Mouse (Mus musculus): Measurements from ENCODE around the gene Lbhd2. TPM values are rescaled to one million over a fixed set of nuclear protein-coding genes. Genes with fewer than 3 reads are reported as not detected.

The Lbhd2 gene
- polyA plus RNA-seq, 1 experiment = not detected

DNA sequence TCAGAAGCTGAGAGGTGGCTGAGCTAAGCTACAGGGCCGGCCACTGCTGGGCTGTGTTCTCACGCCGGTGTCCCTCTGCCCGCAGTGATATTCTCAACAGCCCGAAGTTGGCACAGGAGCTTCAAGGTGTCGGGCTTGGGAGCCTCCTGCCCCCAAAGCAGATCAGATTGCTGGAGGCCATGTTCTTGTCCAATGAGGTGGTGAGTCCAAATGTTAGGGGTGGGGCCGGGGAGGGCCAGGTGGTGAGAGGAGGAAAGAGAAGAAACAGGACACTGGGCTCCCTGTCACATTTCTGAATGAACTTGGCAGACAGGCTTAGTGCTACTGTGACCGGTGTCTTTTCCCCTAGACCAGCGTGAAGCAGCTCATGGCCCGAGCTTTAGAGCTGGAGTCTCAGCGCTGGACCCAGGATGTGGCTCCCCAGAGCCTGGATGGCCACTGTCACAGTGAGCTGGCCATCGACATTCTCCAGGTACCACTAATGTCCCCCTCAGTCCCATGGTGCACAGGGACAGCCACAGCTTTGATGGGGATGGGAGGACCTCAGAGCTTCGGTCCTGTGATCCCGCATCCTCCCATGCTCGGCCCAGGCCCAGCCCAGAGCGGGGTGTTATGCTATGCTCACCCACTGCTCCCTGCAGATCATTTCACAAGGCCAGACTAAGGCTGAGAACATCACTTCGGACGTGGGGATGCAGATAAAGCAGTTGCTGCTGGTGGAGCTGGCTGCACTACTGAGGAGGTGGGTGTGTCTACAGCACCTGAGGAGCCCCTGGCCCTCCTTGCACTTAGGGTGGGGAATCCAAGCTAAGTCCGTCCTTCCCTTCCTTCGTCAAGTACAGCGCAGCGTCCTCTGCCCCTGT, 41.5 kb downstream of the Lbhd2 start:
- TF ChIP-seq GATA1 (IDR thresholded peaks at IDR 0.05; ENCODE audit: low read length) = no peak

- TF ChIP-seq GATA1 (IDR thresholded peaks at IDR 0.05; ENCODE audit: low read length) = no peak
Measured at GRCm38 (mm10) chr12:111448931-111449705, 42.5 kb downstream of the Lbhd2 start.

GRCm38 (mm10) chr12:111450359-111450758, 43.8 kb downstream of the Lbhd2 start:
- no peak for TF ChIP-seq GATA1 (IDR thresholded peaks at IDR 0.05; ENCODE audit: low read length)

DNA sequence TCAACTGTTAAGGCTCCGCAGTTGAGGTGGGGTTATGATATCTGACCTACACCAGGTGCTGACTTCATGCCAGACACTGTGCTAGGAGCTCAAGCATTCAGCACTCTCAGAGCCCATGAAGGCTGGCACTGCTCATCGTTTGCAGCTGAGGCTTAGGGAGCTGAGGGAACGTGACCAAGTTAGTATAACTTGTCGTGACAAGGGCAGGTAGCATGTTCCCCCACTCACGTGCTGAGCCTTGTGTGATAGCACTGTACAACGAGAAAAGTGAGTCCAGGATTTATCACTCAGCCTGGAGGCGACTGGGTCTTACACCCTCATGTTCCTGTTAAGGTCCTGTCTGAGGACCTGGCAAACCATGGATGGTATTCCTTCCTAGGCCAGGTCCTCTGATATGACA, 45.0 kb downstream of the Lbhd2 start:
- no peak for TF ChIP-seq GATA1 (IDR thresholded peaks at IDR 0.05; ENCODE audit: low read length)

DNA sequence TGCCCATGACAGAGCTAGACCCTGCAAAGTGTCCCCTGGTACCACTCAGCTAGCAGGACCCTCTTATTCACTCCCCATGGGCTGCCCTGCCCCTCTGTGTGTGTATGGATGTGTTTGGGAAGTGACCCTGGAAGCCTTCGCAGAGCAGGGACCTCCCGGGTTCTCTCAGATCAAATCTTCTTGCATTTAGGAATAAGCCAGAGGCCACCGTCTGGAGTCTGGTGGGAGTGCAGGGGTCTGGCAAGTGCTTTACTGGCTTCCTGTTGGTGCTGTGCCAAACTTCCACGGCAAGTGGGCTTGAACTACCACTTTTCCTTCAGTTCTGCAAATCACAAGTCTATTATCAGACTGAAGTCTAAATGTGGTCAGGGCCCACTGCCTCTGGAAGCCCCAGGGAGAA, 47.4 kb downstream of the Lbhd2 start:
- no peak for TF ChIP-seq GATA1 (IDR thresholded peaks at IDR 0.05; ENCODE audit: low read length)

DNA sequence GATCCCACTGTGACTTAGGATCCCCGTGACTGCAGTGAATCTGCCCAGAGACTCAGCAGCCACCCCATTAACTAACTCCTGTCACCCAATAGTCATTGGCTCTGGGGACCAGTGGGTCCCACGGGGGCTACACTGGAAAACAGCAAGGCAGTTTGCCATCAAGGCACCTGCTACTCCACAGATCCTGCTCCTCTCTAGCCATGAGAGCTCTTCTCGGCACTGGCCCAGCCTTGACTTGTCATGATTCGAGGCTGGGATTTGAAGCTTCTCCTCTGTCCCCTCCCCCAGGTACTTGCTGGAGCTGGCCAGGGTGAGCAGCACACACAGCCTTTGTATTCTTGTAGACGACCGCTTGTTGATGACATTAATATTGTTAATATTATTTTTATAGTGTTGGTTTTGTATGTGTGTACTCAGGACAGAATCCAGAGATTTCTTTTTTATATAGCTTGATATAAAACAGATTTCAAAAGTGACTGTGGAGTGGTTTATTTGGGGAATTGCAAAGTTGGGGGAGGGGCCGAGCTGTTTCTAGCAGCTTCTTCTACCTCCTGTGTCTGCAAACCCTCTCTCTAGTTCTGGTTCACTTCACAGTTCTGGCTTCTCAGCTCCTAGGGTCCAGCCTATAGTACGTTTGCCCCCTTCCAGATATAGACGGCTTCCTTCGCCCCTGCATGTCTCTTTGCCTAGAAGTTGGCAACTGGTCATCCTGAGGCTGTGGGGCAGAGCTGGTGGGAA, 48.1 kb downstream of the Lbhd2 start:
- no peak for TF ChIP-seq GATA1 (IDR thresholded peaks at IDR 0.05; ENCODE audit: low read length)

GRCm38 (mm10) chr12:111455311-111455846, 48.8 kb downstream of the Lbhd2 start:
- TF ChIP-seq GATA1 (IDR thresholded peaks at IDR 0.05; ENCODE audit: low read length) = no peak

DNA sequence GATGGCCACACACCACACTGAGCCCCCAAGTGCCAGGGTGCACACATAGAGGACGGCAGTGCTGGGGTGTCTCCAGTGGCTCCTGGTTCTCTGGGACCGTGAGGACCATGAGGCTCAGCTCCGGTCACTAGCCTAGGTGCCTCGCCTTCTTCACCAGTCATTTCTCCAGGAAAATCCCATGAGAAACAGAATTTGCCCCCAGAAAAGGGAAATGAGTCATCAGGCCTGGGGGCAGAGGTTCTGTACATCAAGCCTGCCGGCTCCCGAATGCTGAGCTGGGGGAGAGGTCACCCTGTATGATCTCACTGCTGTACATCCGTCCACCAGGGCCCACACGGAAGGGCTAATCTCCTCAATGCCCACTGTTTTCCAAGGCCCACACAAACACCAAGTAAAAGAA, 49.3 kb downstream of the Lbhd2 start:
- TF ChIP-seq GATA1 (IDR thresholded peaks at IDR 0.05; ENCODE audit: low read length) = no peak

DNA sequence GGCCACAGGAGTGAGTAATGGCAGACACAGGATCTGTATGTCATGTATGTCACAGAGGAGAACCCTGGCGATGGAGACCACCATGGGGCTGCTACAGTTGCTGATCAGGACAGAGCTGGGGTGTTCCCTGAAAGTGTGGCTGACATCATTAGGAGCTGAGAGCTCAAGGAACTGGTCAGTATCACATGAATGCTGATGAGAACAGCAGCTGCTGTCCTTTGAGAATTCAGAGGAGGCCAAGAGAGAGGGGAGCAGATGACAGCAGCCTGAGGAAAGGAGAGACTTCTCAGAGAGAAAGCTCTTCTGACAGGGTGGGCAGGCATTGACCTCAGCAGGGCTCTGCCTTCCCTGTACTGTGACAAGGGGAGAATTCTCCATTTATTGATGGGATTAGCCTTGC, 51.1 kb downstream of the Lbhd2 start:
- TF ChIP-seq GATA1 (IDR thresholded peaks at IDR 0.05; ENCODE audit: low read length) = no peak

Other genes with a start within 250 kb of the Lbhd2 start
- gene Traf3, start 240.4 kb upstream of the Lbhd2 start, polyA plus RNA-seq (2012) = not detected in 2 replicates
- gene 4930595D18Rik, start 222.3 kb upstream of the Lbhd2 start, polyA plus RNA-seq (2012) = not detected in 2 replicates
- gene Amn, start 135.7 kb upstream of the Lbhd2 start, polyA plus RNA-seq (2012) = not detected in 2 replicates
- not detected in 2 replicates for gene Cdc42bpb, start 29.1 kb upstream of the Lbhd2 start, polyA plus RNA-seq (2012)
- gene Exoc3l4, start 10.2 kb downstream of the Lbhd2 start, polyA plus RNA-seq (2012) = 0.06 and 0.21 TPM in 2 replicates
- gene Tnfaip2, start 35.7 kb downstream of the Lbhd2 start, polyA plus RNA-seq (2012) = 79.9 and 123 TPM in 2 replicates
- not detected in 2 replicates for gene Gm266, start 79.0 kb downstream of the Lbhd2 start, polyA plus RNA-seq (2012)
- 115 and 186 TPM in 2 replicates for gene Eif5, start 131.2 kb downstream of the Lbhd2 start, polyA plus RNA-seq (2012)
- 22.2 and 22.6 TPM in 2 replicates for gene Mark3, start 167.7 kb downstream of the Lbhd2 start, polyA plus RNA-seq (2012)